Mouse (Mus musculus): ENCODE measurements around the gene Dner. TPM values are rescaled to one million over a fixed set of nuclear protein-coding genes. Genes with fewer than 3 reads are reported as not detected.

Gene Dner
- total RNA-seq, 2 experiments from 2014 or later = 149 to 162 TPM

GRCm38 (mm10) chr1:84646781-84647180 lies 49.2 kb downstream of the Dner start:
- DNase-seq (ENCODE audit: low spot score in 2 of 2) = no peak
- intact Hi-C loops (cut with DNase I) = no loop called here

GRCm38 (mm10) chr1:84640463-84640862 lies 55.6 kb downstream of the Dner start:
- intact Hi-C loops (cut with DNase I) = no loop called here
- no peak for DNase-seq (ENCODE audit: low spot score in 2 of 2)

- DNase-seq (ENCODE audit: low spot score in 2 of 2) = no peak
- intact Hi-C loops (cut with DNase I) = no loop called here
Measured at GRCm38 (mm10) chr1:84636890-84637289, 59.1 kb downstream of the Dner start.

GRCm38 (mm10) chr1:84628244-84628643 lies 67.8 kb downstream of the Dner start:
- intact Hi-C loops (cut with DNase I) = no loop called here
- DNase-seq (ENCODE audit: low spot score in 2 of 2) = no peak

GRCm38 (mm10) chr1:84622978-84623554 lies 73.0 kb downstream of the Dner start:
- DNase-seq (ENCODE audit: low spot score in 2 of 2) = no peak
- intact Hi-C loops (cut with DNase I) = no loop called here

- intact Hi-C loops (cut with DNase I) = no loop called here
- DNase-seq (ENCODE audit: low spot score in 2 of 2) = peak; percentile 59 to 83
Measured at GRCm38 (mm10) chr1:84621308-84621707, 74.7 kb downstream of the Dner start.

GRCm38 (mm10) chr1:84619131-84619760 lies 76.8 kb downstream of the Dner start:
- intact Hi-C loops (cut with DNase I) = loop anchor here (5.0 kb wide), 1 partner anchor 78 kb away; the partner anchor contains the start of gene Dner
- peak; percentile 41 to 84 for DNase-seq (ENCODE audit: low spot score in 2 of 2)

GRCm38 (mm10) chr1:84618094-84618493 lies 77.9 kb downstream of the Dner start:
- intact Hi-C loops (cut with DNase I) = loop anchor here (5.0 kb wide), 1 partner anchor 79 kb away; the partner anchor contains the start of gene Dner
- DNase-seq (ENCODE audit: low spot score in 2 of 2) = no peak

GRCm38 (mm10) chr1:84616133-84616532 lies 79.9 kb downstream of the Dner start:
- no peak for DNase-seq (ENCODE audit: low spot score in 2 of 2)
- intact Hi-C loops (cut with DNase I) = loop anchor here (5.0 kb wide), 1 partner anchor 81 kb away; the partner anchor contains the start of gene Dner

GRCm38 (mm10) chr1:84614596-84614995 lies 81.4 kb downstream of the Dner start:
- intact Hi-C loops (cut with DNase I) = no loop called here
- no peak for DNase-seq (ENCODE audit: low spot score in 2 of 2)

GRCm38 (mm10) chr1:84613119-84613518 lies 82.9 kb downstream of the Dner start:
- intact Hi-C loops (cut with DNase I) = no loop called here
- no peak for DNase-seq (ENCODE audit: low spot score in 2 of 2)

- DNase-seq (ENCODE audit: low spot score in 2 of 2) = no peak
Measured at GRCm38 (mm10) chr1:84611331-84611730, 84.7 kb downstream of the Dner start.

GRCm38 (mm10) chr1:84599025-84599424 lies 97.0 kb downstream of the Dner start:
- intact Hi-C loops (cut with DNase I) = no loop called here
- no peak for DNase-seq (ENCODE audit: low spot score in 2 of 2)

More at GRCm38 (mm10) chr1:84611331-84611730, 84.7 kb downstream of the Dner start:
- intact Hi-C loops (cut with DNase I) = no loop called here

GRCm38 (mm10) chr1:84596023-84596422 lies 100.0 kb downstream of the Dner start:
- intact Hi-C loops (cut with DNase I) = no loop called here
- DNase-seq (ENCODE audit: low spot score in 2 of 2) = no peak

GRCm38 (mm10) chr1:84592394-84592793 lies 103.6 kb downstream of the Dner start:
- intact Hi-C loops (cut with DNase I) = loop anchor here (5.0 kb wide), 1 partner anchor 105 kb away; the partner anchor contains the start of gene Dner
- no peak for DNase-seq (ENCODE audit: low spot score in 2 of 2)

- DNase-seq (ENCODE audit: low spot score in 2 of 2) = no peak
- intact Hi-C loops (cut with DNase I) = loop anchor here (5.0 kb wide), 1 partner anchor 107 kb away; the partner anchor contains the start of gene Dner
Measured at GRCm38 (mm10) chr1:84590534-84590933, 105.5 kb downstream of the Dner start.

- DNase-seq (ENCODE audit: low spot score in 2 of 2) = peak in 1 of 2 experiments; percentile 49
- intact Hi-C loops (cut with DNase I) = loop anchor here (10.0 kb wide), 1 partner anchor 301 kb away; no protein-coding TSS in a partner anchor
Measured at GRCm38 (mm10) chr1:84585434-84585833, 110.6 kb downstream of the Dner start.

GRCm38 (mm10) chr1:84581812-84582211 lies 114.2 kb downstream of the Dner start:
- intact Hi-C loops (cut with DNase I) = loop anchor here (5.0 to 10.0 kb wide), 4 partner anchors 150 to 835 kb away; no protein-coding TSS in a partner anchor
- DNase-seq (ENCODE audit: low spot score in 2 of 2) = peak; percentile 74 to 80

- no peak for DNase-seq (ENCODE audit: low spot score in 2 of 2)
- intact Hi-C loops (cut with DNase I) = no loop called here
Measured at GRCm38 (mm10) chr1:84561841-84562240, 134.2 kb downstream of the Dner start.

GRCm38 (mm10) chr1:84561387-84561786 lies 134.6 kb downstream of the Dner start:
- intact Hi-C loops (cut with DNase I) = no loop called here
- peak in 1 of 2 experiments; percentile 60 for DNase-seq (ENCODE audit: low spot score in 2 of 2)

All from left cerebral cortex, postnatal 25 days (tissue).